Mouse (Mus musculus) forebrain, embryonic 13.5 days (tissue): ENCODE measurements around the gene Acot6. TPM values are rescaled to one million over a fixed set of nuclear protein-coding genes. Genes with fewer than 3 reads are reported as not detected.

ENCODE experiments used
- ATAC-seq: fragments of 200-750 bp; cut with Nextera tagmentation; 2 replicates; pipeline ENCODE4 v1.8.0; 2017
- H3K27ac ChIP-seq: fragments of 300-500 bp; sonication (generic); 2 replicates; pipeline ENCODE4 v1.5.1; 2015; ENCODE audit warnings: inconsistent platforms, mild to moderate bottlenecking, moderate library complexity
- H3K27me3 ChIP-seq: fragments of 300-500 bp; sonication (generic); 2 replicates; pipeline ENCODE4 v1.6.1; 2015; ENCODE audit warnings: mild to moderate bottlenecking, inconsistent platforms
- H3K36me3 ChIP-seq: fragments of 300-500 bp; sonication (generic); 2 replicates; pipeline ENCODE4 v1.6.1; 2015; ENCODE audit warnings: mild to moderate bottlenecking, inconsistent platforms; ENCODE audit not compliant: poor library complexity, severe bottlenecking
- H3K4me1 ChIP-seq: fragments of 300-500 bp; sonication (generic); 2 replicates; pipeline ENCODE4 v1.6.1; 2015; ENCODE audit warnings: inconsistent platforms
- H3K4me2 ChIP-seq: fragments of 300-500 bp; sonication (generic); 2 replicates; pipeline ENCODE4 v1.6.1; 2015; ENCODE audit warnings: inconsistent platforms, mild to moderate bottlenecking, moderate library complexity
- H3K4me3 ChIP-seq: fragments of 300-500 bp; sonication (generic); 2 replicates; pipeline ENCODE4 v1.5.1; 2015; ENCODE audit warnings: mild to moderate bottlenecking, inconsistent platforms
- H3K9ac ChIP-seq: fragments of 300-500 bp; sonication (generic); 2 replicates; pipeline ENCODE4 v1.6.1; 2015; ENCODE audit warnings: mild to moderate bottlenecking, inconsistent platforms
- H3K9me3 ChIP-seq: fragments of 300-500 bp; sonication (generic); replicated peaks from 2 replicates; pipeline ENCODE4 v1.6.1; 2016; ENCODE audit warnings: inconsistent platforms
- WGBS: fragments of 180-500 bp; shearing (Covaris S2); methylation state at CpG from one replicate; pipeline ENCODE4 v1.1.7; 2015; 5-methylcytosine and 5-hydroxymethylcytosine counted together
- polyA plus RNA-seq: library from polyadenylated mRNA; unstranded; fragments of >200 nt; fragmentation: Nextera tagmentation; extraction: Ambion mirVana; gene quantifications from 2 replicates; pipeline ENCODE4 v1.2.1, GENCODE M21; 2015

The Acot6 gene
- polyA plus RNA-seq, 1 experiment from 2014 or later, result 0.99 TPM

DNA sequence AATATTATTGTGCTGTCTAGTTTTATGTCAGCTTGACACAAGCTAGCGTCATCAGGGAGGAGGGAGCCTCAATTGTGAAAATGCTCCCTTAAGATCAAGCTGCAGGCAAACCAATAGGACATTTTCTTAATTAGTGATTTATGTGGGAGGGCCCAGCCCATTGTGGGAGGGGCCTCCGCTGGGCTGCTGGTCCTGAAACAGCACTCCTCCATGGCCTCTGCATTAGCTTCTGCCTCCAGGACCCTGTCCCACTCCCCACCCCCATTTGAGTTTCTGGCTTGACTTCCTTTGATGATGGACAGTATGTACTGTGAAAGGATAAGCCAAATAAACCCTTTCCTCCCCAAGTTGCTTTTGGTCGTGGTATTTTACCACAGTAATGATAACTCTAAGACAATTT, 6.6 kb downstream of the Acot6 start:
- Histone ChIP-seq H3K9me3 (no peaks in the 10 kb centered on the region), H3K9ac (no peak overlapping the region), H3K36me3 (no peaks in the 10 kb centered on the region), H3K27ac (no peak overlapping the region), H3K4me1 (no peaks in the 10 kb centered on the region), H3K4me2 (no peak overlapping the region), H3K4me3 (no peak overlapping the region), H3K27me3 (no peaks in the 10 kb centered on the region)
- WGBS, result 81% methylated on average over 3 of the region's 3 CpGs
- ATAC-seq, result no peak

DNA sequence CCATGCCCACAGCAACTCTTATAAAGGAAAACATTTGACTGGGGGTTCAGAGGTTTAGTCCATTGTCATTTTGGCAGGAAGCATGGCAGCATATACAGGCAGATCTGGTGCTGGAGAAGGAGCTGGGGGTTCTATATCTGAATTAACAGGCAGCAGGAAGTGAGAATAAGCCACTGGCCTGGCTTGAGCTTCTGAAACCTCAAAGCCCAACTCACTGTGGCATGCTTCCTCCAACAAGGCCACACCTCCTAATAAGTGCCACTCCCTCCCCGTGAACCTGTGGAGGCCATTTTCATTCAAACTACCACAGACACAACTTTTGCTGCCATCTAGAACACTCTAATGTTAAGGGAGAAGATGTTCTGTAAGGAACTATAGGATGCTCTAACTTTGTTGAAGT, 7.2 kb downstream of the Acot6 start:
- WGBS, result 89% methylated on average over 1 of the region's 1 CpGs
- H3K36me3 ChIP-seq, result no peaks in the 10 kb centered on the region
- no peaks in the 10 kb centered on the region for H3K27me3 ChIP-seq
- H3K4me1 ChIP-seq, result no peaks in the 10 kb centered on the region
- no peak overlapping the region for H3K27ac ChIP-seq
- no peak overlapping the region for H3K4me2 ChIP-seq
- no peaks in the 10 kb centered on the region for H3K9me3 ChIP-seq
- no peak overlapping the region for H3K4me3 ChIP-seq
- no peak for ATAC-seq
- H3K9ac ChIP-seq, result no peak overlapping the region

DNA sequence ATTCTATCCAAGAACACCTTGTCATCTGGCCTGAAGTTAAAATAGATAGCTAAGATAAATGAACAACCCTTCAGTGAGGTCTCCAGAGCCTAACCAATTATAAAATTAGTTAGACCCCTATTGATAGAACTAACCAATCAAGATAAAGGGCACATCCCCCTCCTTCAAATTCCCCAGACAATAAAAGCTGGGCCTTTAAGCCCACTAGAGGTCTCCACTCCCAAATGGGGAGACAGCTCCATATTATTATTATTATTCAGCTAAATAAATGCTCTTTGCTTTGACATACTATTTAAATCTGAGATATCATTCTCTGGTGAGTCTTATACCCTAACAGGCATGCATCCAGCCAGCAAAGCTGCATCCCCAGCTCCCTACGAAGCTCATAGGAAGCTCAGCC, 9.5 kb downstream of the Acot6 start:
- H3K27ac ChIP-seq, result no peak overlapping the region
- H3K9ac ChIP-seq, result no peak overlapping the region
- no peaks in the 10 kb centered on the region for H3K9me3 ChIP-seq
- ATAC-seq, result no peak
- H3K36me3 ChIP-seq, result no peaks in the 10 kb centered on the region
- no peak overlapping the region for H3K4me2 ChIP-seq
- H3K27me3 ChIP-seq, result no peaks in the 10 kb centered on the region
- H3K4me1 ChIP-seq, result peaks cover 4% of the 10 kb centered on the region
- 77% methylated on average over 1 of the region's 1 CpGs for WGBS
- no peak overlapping the region for H3K4me3 ChIP-seq

DNA sequence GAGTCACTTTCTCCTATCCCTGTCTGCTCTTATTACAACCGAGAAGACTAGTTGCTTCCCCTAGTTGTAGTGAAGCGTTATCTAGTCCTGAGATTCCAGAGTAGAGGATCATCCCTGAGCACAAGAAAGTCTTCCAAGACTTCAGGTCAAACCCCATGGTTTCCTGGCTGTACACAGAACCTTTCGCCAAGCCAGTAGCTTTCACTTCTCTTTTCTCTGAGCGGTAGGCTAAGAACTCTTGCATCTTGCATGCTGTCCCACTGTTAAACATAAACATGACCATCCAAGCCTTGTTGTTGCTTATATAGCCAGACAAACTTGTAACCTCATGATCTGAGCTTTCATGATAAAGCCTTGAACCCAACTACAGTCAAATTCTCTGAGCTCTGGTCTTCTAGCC, 10.4 kb downstream of the Acot6 start:
- H3K36me3 ChIP-seq, result no peaks in the 10 kb centered on the region

DNA sequence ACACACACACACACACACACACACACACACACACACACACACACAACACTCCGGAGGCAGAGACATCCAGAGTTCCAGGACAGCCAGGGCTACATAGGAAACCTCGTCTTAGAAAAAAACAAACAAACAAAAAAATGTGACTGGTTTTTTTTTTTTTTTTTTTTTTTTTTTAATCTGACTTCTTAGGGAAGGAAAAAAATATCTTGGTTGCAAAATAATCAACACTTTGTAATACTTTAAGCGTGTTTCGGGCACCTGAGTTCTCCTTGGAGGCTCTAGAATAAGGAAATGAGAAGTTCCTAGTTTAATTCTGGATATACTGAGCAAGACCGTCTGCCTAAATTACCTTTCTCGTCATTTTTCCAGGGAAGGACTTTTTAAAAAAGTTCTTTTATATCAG, 13.2 kb downstream of the Acot6 start:
- H3K4me2 ChIP-seq, result peak overlapping the region; percentile 81
- no peaks in the 10 kb centered on the region for H3K36me3 ChIP-seq
- peaks cover 10% of the 10 kb centered on the region for H3K4me1 ChIP-seq
- no peak overlapping the region for H3K27ac ChIP-seq
- peak overlapping the region; percentile 80 for H3K4me3 ChIP-seq
- H3K9ac ChIP-seq, result no peak overlapping the region
- 50% methylated on average over 6 of the region's 6 CpGs for WGBS
- peak; percentile 11; the same call in 1 of the 2 replicates for ATAC-seq
- H3K27me3 ChIP-seq, result no peaks in the 10 kb centered on the region
- no peaks in the 10 kb centered on the region for H3K9me3 ChIP-seq

More for the DNA sequence above, 10.4 kb downstream of the Acot6 start:
- Histone ChIP-seq H3K4me2 (no peak overlapping the region), H3K4me3 (no peak overlapping the region), H3K27me3 (no peaks in the 10 kb centered on the region), H3K9me3 (no peaks in the 10 kb centered on the region), H3K4me1 (peaks cover 10% of the 10 kb centered on the region), H3K9ac (no peak overlapping the region), H3K27ac (no peak overlapping the region)
- 94% methylated on average over 4 of the region's 4 CpGs for WGBS
- ATAC-seq, result no peak

DNA sequence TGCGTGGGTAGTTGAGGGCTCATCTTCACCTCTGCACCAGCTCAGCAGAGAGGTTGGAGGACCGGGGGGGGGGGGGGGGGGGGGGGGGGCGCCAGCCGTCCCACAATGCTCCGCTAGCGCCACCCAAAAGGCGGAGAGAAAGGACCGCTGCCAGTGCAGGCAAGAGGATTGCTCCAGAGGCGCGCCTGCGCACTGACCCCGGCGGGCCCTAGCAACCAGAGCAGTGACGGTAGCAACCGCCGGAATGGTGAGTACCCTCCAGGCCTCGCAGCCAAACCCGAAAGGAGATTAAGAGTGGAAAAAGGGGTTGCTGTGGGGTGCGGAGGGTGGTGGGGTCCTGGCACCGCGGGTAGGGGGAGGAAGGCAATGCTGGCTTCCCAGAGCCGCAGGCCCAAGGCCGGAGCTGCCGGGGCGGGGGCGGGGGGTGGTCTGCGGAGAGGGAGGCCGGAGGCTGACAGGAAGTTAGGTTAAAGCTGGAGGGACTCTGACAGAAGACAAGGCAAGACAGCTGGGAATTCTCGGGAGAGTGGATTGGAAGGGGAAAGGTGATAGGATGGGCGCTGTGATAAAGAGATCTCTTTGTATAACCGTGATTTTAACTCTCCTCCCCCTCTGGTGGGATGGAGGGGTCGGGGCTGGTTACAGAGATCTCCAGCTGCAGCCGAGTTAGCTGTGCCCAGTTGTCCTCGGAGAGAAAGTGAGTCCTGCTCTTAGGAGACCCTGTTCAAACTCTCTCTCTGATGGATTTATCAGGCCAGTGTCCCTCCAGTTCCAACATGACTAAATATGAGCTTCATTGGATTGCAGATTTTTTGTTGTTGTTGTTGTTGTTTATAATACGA, 13.9 kb downstream of the Acot6 start, which contains the start of gene Dnal1:
Gene Dnal1, plus strand, starts transcription at position 214 of the 842 bp plus-strand sequence.
- Histone ChIP-seq H3K9ac (peak within 1 kb of the TSS; percentile 77), H3K4me2 (peak within 1 kb of the TSS; percentile 81), H3K9me3 (no peaks in the 10 kb centered on the region), H3K36me3 (no peaks in the 10 kb centered on the region), H3K4me3 (peak within 1 kb of the TSS; percentile 80), H3K4me1 (peaks cover 10% of the 10 kb centered on the region), H3K27ac (no peak within 1 kb of the TSS), H3K27me3 (no peaks in the 10 kb centered on the region)
- ATAC-seq, result peak; percentile 98
- WGBS, result 3% methylated on average over 33 of the region's 35 CpGs

DNA sequence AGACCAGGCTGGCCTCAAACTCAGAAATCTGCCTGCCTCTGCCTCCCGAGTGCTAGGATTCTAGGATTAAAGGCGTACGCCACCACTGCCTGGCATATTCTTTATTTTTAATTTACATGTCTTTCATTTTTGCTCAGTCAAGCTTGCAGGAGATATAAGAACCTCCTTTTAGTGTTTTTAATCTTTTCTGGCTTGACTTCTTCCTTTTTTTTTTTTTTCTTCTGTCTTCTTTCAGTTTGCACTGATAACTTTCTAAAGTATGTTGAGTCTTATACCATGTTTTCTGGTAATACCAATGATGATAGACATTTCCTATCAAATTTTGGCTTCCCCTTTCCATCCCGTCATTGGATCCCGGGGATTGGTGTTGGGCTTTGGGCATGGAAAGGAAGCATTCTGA, 19.1 kb downstream of the Acot6 start:
- 95% methylated on average over 5 of the region's 5 CpGs for WGBS
- Histone ChIP-seq H3K4me1 (peaks cover 10% of the 10 kb centered on the region), H3K4me3 (no peak overlapping the region), H3K27me3 (no peaks in the 10 kb centered on the region), H3K9ac (no peak overlapping the region), H3K36me3 (peaks cover 4% of the 10 kb centered on the region; the same call in 1 of the 2 replicates), H3K4me2 (no peak overlapping the region), H3K9me3 (no peaks in the 10 kb centered on the region), H3K27ac (no peak overlapping the region)
- no peak for ATAC-seq

DNA sequence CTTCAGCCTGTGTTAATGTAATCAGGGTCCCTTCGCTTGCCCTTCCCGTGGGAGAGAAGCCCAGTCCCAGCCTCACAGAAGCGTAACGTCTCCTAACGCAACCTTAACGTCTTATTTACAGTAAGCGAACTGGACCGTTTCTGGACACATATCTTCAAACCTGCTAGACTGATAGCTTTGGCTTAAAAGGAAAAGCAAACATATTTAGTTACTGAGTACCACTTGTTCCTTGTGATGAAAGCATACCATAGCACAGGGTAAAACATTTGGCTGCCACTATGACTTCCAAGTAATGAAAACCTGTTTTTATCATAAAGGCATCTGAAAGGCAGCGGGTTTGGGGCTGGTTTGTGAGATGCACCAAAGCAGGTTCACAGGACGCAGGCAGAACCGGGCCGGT, 25.4 kb downstream of the Acot6 start:
- no peak overlapping the region for H3K27ac ChIP-seq
- H3K4me1 ChIP-seq, result no peaks in the 10 kb centered on the region
- no peak overlapping the region for H3K4me3 ChIP-seq
- no peak overlapping the region for H3K9ac ChIP-seq
- H3K36me3 ChIP-seq, result peaks cover 31% of the 10 kb centered on the region
- H3K4me2 ChIP-seq, result no peak overlapping the region
- H3K9me3 ChIP-seq, result no peaks in the 10 kb centered on the region
- 92% methylated on average over 12 of the region's 12 CpGs for WGBS
- H3K27me3 ChIP-seq, result no peaks in the 10 kb centered on the region
- no peak for ATAC-seq

DNA sequence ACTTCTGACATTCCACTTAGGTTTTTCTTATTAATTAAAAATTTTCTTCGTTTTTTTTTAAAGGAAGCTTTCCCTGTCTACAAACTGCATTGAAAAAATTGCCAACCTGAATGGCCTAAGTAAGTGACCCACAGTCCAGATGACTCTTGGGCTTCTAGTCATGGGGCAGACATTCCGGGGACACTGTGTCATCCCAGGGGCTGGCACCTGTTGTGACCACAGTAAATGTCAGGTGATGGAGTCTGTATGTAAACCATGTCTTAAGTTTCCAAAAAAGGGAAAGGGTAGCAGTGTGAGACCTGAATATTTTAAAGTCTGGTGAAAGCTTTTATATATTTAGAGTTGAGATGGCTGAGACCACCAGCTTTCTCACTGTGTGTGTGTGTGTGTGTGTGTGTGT, 26.4 kb downstream of the Acot6 start:
- Histone ChIP-seq H3K36me3 (peaks cover 34% of the 10 kb centered on the region), H3K4me2 (no peak overlapping the region), H3K27ac (no peak overlapping the region), H3K27me3 (no peaks in the 10 kb centered on the region), H3K4me1 (no peaks in the 10 kb centered on the region), H3K9ac (no peak overlapping the region), H3K9me3 (no peaks in the 10 kb centered on the region), H3K4me3 (no peak overlapping the region)
- ATAC-seq, result no peak
- 83% methylated on average over 2 of the region's 2 CpGs for WGBS

DNA sequence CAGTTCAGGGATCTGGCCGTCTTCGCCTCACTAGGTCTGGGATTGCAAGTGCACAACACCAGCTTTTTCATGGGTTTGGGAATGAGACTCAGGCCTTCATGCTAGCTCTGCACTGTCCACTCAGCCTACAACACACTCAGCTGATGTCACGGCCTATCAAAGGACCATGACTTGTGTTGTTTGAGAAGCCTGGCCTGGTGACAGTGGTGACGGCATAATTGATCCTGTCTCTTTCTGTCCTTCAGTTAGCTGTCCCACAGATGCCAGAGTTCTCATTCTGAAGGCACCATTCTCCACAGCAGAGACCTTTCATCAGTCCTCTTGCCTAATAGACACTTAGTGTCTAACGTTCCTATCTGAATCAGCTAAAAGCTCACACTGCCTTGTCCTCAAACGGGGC, 28.1 kb downstream of the Acot6 start:
- no peak for ATAC-seq
- H3K9me3 ChIP-seq, result no peaks in the 10 kb centered on the region
- 89% methylated on average over 6 of the region's 6 CpGs for WGBS
- no peaks in the 10 kb centered on the region for H3K4me1 ChIP-seq
- no peak overlapping the region for H3K9ac ChIP-seq
- no peak overlapping the region for H3K27ac ChIP-seq
- peaks cover 35% of the 10 kb centered on the region for H3K36me3 ChIP-seq
- no peaks in the 10 kb centered on the region for H3K27me3 ChIP-seq
- no peak overlapping the region for H3K4me3 ChIP-seq
- no peak overlapping the region for H3K4me2 ChIP-seq

DNA sequence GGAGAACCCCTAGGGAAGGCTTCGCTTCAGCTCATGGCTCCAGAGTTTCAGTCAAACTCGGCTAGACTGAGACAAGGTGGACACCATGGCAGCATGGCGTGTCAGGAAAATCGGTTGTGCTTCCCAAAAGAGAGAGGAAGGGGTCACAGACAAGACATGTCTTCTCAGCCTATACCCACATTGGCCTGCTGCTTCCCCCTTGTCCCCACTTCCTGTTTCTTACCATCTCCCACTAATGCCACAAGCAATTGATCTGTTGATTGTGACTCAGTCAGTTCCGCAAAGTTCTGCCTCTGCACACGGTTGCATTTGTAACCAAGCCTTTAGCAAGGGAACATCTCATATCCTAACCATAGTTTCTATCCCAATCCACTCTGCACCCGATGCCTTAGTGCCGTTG, 29.5 kb downstream of the Acot6 start:
- H3K27me3 ChIP-seq, result no peaks in the 10 kb centered on the region
- no peaks in the 10 kb centered on the region for H3K4me1 ChIP-seq
- no peak overlapping the region for H3K4me2 ChIP-seq
- WGBS, result 97% methylated on average over 8 of the region's 8 CpGs
- H3K9me3 ChIP-seq, result no peaks in the 10 kb centered on the region
- no peak overlapping the region for H3K27ac ChIP-seq
- H3K36me3 ChIP-seq, result peaks cover 33% of the 10 kb centered on the region
- no peak for ATAC-seq
- no peak overlapping the region for H3K9ac ChIP-seq
- H3K4me3 ChIP-seq, result no peak overlapping the region

DNA sequence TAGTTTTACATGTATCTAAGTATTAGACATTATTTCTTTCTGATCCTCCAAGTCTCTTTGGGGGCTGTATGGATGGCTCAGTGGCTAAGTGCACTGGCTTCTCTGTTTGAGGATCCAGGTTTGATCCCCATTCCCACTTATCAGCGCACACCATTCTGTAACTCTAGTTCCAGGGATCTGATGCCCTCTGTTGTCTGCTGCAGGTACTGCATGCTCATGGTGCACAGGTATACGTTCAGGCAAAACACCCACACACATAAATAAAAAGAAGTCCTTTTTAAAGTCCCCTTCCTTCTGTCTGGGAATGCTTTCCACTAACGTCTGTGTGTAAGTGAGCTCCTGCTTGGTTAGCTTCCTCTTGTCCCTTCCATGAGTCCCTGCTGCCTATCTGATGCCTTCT, 31.8 kb downstream of the Acot6 start:
- Histone ChIP-seq H3K9ac (no peak overlapping the region), H3K27me3 (no peaks in the 10 kb centered on the region), H3K4me1 (no peaks in the 10 kb centered on the region), H3K27ac (no peak overlapping the region), H3K4me3 (no peak overlapping the region), H3K9me3 (no peaks in the 10 kb centered on the region), H3K36me3 (peaks cover 49% of the 10 kb centered on the region), H3K4me2 (no peak overlapping the region)
- 59% methylated on average over 3 of the region's 3 CpGs for WGBS
- no peak for ATAC-seq

DNA sequence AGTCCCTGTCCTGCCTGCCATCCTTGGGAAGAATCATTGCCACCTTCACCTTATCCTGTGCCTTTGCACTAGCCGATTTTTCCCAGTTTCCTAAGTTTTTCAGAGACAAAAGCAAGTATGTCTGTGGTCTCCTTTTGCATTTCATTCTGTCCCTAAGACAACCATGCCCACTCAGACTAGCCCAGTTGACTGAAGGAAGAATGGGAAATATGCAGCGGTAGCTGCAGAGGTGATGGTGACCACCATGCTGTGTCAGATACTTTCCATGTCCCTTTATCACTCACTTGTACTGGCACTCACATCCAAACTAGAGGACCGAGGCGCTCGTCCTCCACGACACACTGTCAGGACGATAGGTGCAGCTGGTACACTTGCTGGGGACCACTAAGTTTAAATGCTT, 36.7 kb downstream of the Acot6 start:
- H3K27me3 ChIP-seq, result no peaks in the 10 kb centered on the region
- no peaks in the 10 kb centered on the region for H3K9me3 ChIP-seq
- H3K4me2 ChIP-seq, result no peak overlapping the region
- H3K4me1 ChIP-seq, result no peaks in the 10 kb centered on the region
- no peak overlapping the region for H3K4me3 ChIP-seq
- no peak overlapping the region for H3K27ac ChIP-seq
- peaks cover 42% of the 10 kb centered on the region for H3K36me3 ChIP-seq
- ATAC-seq, result no peak
- no peak overlapping the region for H3K9ac ChIP-seq
- 93% methylated on average over 7 of the region's 7 CpGs for WGBS
